Mouse (Mus musculus) limb, embryonic 14.5 days (tissue): ENCODE measurements around the gene Il1rl1. TPM values are rescaled to one million over a fixed set of nuclear protein-coding genes. Genes with fewer than 3 reads are reported as not detected.

Experiments
- ATAC-seq: fragments of 200-750 bp; cut with Nextera tagmentation; 2 replicates; pipeline ENCODE4 v1.8.0; 2017; ENCODE audit warnings: low read depth, moderate number of reproducible peaks, moderate TSS enrichment; ENCODE audit not compliant: low FRiP score
- DNase-seq: peaks from one replicate; pipeline ENCODE4 v3.0.0-alpha.2; 2015; ENCODE audit warnings: low spot score
- H3K27ac ChIP-seq: fragments of 300-500 bp; sonication (generic); replicated peaks from 2 replicates; pipeline ENCODE4 v1.5.1; 2014; ENCODE audit warnings: low read depth, mild to moderate bottlenecking, low read length, moderate library complexity, mixed read lengths
- H3K27me3 ChIP-seq: fragments of 300-500 bp; sonication (generic); 2 replicates; pipeline ENCODE4 v1.6.1; 2014; ENCODE audit warnings: low read length, mixed read lengths; ENCODE audit not compliant: control insufficient read depth, insufficient read depth
- H3K36me3 ChIP-seq: fragments of 300-500 bp; sonication (generic); 2 replicates; pipeline ENCODE4 v1.6.1; 2014; ENCODE audit warnings: mild to moderate bottlenecking, low read length, moderate library complexity, mixed read lengths; ENCODE audit not compliant: control insufficient read depth, insufficient read depth
- H3K4me1 ChIP-seq: fragments of 300-500 bp; sonication (generic); 2 replicates; pipeline ENCODE4 v1.6.1; 2014; ENCODE audit warnings: antibody characterized with exemption, low read length, mixed read lengths; ENCODE audit not compliant: control insufficient read depth, insufficient read depth
- H3K4me2 ChIP-seq: fragments of 300-500 bp; sonication (generic); replicated peaks from 2 replicates; pipeline ENCODE4 v1.6.1; 2014; ENCODE audit warnings: low read depth, mild to moderate bottlenecking, low read length, moderate library complexity; ENCODE audit not compliant: severe bottlenecking
- H3K4me3 ChIP-seq: fragments of 300-500 bp; sonication (generic); replicated peaks from 2 replicates; pipeline ENCODE4 v1.5.1; 2014; ENCODE audit warnings: low read length
- H3K9ac ChIP-seq: fragments of 300-500 bp; sonication (generic); 2 replicates; pipeline ENCODE4 v1.6.1; 2014; ENCODE audit warnings: mild to moderate bottlenecking, low read depth, low read length, moderate library complexity; ENCODE audit not compliant: severe bottlenecking
- H3K9me3 ChIP-seq: fragments of 300-500 bp; sonication (generic); 2 replicates; pipeline ENCODE4 v1.6.1; 2016; ENCODE audit warnings: low read length; ENCODE audit not compliant: control insufficient read depth
- POLR2A ChIP-seq: fragments of 200-500 bp; IDR thresholded peaks from 2 replicates; pipeline ENCODE4 v1.8.0; 2012; ENCODE audit warnings: inconsistent platforms, mild to moderate bottlenecking, moderate library complexity, borderline replicate concordance; ENCODE audit not compliant: insufficient read depth, insufficient read length; ENCODE audit errors: extremely low read depth
- WGBS: fragments of 180-500 bp; shearing (Covaris S2); extraction: QIAGEN DNeasy Blood & Tissue Kit; methylation state at CpG from one replicate; pipeline ENCODE4 v1.1.7; 2014; 5-methylcytosine and 5-hydroxymethylcytosine counted together
- polyA plus RNA-seq, 2 experiments: library from polyadenylated mRNA; depleted of rRNA in 1 of 2; stranded (reverse) in 1 of 2; unstranded in 1 of 2; fragments of >200 nt; fragmentation: Nextera tagmentation in 1 of 2; extraction: Ambion mirVana in 1 of 2; gene quantifications; 2 replicates each; pipeline versions ENCODE4 v1.2.1 to v1.2.3; 2012 to 2014

The Il1rl1 gene
- polyA plus RNA-seq, 2 experiments = 3.5 to 5.2 TPM

- DNase-seq (no peak), ATAC-seq (no peak)
- H3K9ac ChIP-seq = no peak overlapping the region
Measured at GRCm38 (mm10) chr1:40413039-40413438, 16.3 kb upstream of the Il1rl1 start.

GRCm38 (mm10) chr1:40414276-40414675 is 15.1 kb upstream of the Il1rl1 start:
- Histone ChIP-seq H3K27me3 (no peaks in the 10 kb centered on the region), H3K9me3 (no peaks in the 10 kb centered on the region), H3K4me1 (no peaks in the 10 kb centered on the region), H3K4me3 (no peak overlapping the region), H3K9ac (no peak overlapping the region), H3K27ac (no peak overlapping the region), H3K4me2 (no peak overlapping the region), H3K36me3 (no peaks in the 10 kb centered on the region)
- DNase-seq (no peak), ATAC-seq (no peak)
- 89% methylated on average over 7 of the region's 7 CpGs for WGBS
- TF ChIP-seq POLR2A = no peak

More at GRCm38 (mm10) chr1:40413039-40413438, 16.3 kb upstream of the Il1rl1 start:
- no peak overlapping the region for H3K4me2 ChIP-seq
- no peak for TF ChIP-seq POLR2A
- H3K36me3 ChIP-seq = no peaks in the 10 kb centered on the region
- H3K4me3 ChIP-seq = no peak overlapping the region
- H3K9me3 ChIP-seq = no peaks in the 10 kb centered on the region
- H3K4me1 ChIP-seq = no peaks in the 10 kb centered on the region
- H3K27me3 ChIP-seq = no peaks in the 10 kb centered on the region
- H3K27ac ChIP-seq = no peak overlapping the region
- WGBS = 94% methylated on average over 1 of the region's 1 CpGs

- ATAC-seq (no peak), DNase-seq (no peak)
- Histone ChIP-seq H3K9ac (no peak overlapping the region), H3K9me3 (no peaks in the 10 kb centered on the region), H3K27me3 (no peaks in the 10 kb centered on the region), H3K4me1 (no peaks in the 10 kb centered on the region), H3K4me3 (no peak overlapping the region), H3K27ac (no peak overlapping the region), H3K4me2 (no peak overlapping the region), H3K36me3 (no peaks in the 10 kb centered on the region)
- WGBS = 72% methylated on average over 7 of the region's 7 CpGs
- TF ChIP-seq POLR2A = no peak
Measured at GRCm38 (mm10) chr1:40414863-40415656, 14.3 kb upstream of the Il1rl1 start.

- no peaks in the 10 kb centered on the region for H3K36me3 ChIP-seq
- H3K27ac ChIP-seq = no peak overlapping the region
- ATAC-seq (no peak), DNase-seq (no peak)
- H3K4me2 ChIP-seq = no peak overlapping the region
- no peaks in the 10 kb centered on the region for H3K4me1 ChIP-seq
- no peaks in the 10 kb centered on the region for H3K27me3 ChIP-seq
- no peak overlapping the region for H3K4me3 ChIP-seq
- WGBS = 96% methylated on average over 2 of the region's 2 CpGs
- H3K9ac ChIP-seq = no peak overlapping the region
- H3K9me3 ChIP-seq = no peaks in the 10 kb centered on the region
- TF ChIP-seq POLR2A = no peak
Measured at GRCm38 (mm10) chr1:40417034-40417433, 12.3 kb upstream of the Il1rl1 start.

- H3K4me3 ChIP-seq = no peak overlapping the region
- DNase-seq = no peak
- TF ChIP-seq POLR2A = no peak
- 78% methylated on average over 5 of the region's 5 CpGs for WGBS
- ATAC-seq = no peak
- no peak overlapping the region for H3K9ac ChIP-seq
- no peaks in the 10 kb centered on the region for H3K4me1 ChIP-seq
- H3K36me3 ChIP-seq = no peaks in the 10 kb centered on the region
- no peak overlapping the region for H3K27ac ChIP-seq
- H3K9me3 ChIP-seq = no peaks in the 10 kb centered on the region
- H3K27me3 ChIP-seq = no peaks in the 10 kb centered on the region
- no peak overlapping the region for H3K4me2 ChIP-seq
Measured at GRCm38 (mm10) chr1:40418512-40418911, 10.9 kb upstream of the Il1rl1 start.
